Mouse (Mus musculus) MEL-GATA-1-ER (cell line): ENCODE measurements around the gene Gdf15.

Experiments
- DNase-seq: peaks from one replicate; pipeline ENCODE4 v3.0.0-alpha.2; 2012; ENCODE audit warnings: low read depth; ENCODE audit errors: extremely low read depth

Gene Gdf15

GRCm38 (mm10) chr8:70657214-70657613, 25.0 kb upstream of the Gdf15 start:
- no peak for DNase-seq

GRCm38 (mm10) chr8:70656193-70656790, 24.0 kb upstream of the Gdf15 start:
- DNase-seq, result no peak

DNA sequence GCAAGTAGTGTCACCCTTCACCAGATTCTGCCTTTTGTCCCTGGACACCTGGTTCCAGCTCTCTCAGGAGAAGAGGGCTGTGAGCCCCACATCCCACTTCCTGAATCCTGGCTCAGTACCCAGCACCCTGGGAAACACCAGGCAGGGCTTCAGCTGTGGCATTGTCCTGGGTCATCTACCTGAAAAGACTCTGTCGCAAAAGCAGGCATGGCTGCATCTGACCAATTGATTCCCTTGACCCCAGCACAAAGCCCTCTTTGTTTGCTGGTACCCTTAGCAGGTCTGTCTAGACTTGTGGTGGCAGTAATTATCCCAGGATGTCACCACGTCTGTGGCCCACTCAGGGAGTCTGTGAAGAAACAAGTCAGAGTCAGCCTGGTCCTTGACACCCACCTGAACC, 23.2 kb upstream of the Gdf15 start:
- DNase-seq, result no peak

GRCm38 (mm10) chr8:70654121-70654520, 21.9 kb upstream of the Gdf15 start:
- no peak for DNase-seq

- DNase-seq, result no peak
These were observed 21.0 kb upstream of the Gdf15 start for GRCm38 (mm10) chr8:70653226-70653625.

GRCm38 (mm10) chr8:70650351-70650750, 18.1 kb upstream of the Gdf15 start:
- no peak for DNase-seq

GRCm38 (mm10) chr8:70649324-70649723, 17.1 kb upstream of the Gdf15 start:
- DNase-seq, result peak; percentile 76

DNA sequence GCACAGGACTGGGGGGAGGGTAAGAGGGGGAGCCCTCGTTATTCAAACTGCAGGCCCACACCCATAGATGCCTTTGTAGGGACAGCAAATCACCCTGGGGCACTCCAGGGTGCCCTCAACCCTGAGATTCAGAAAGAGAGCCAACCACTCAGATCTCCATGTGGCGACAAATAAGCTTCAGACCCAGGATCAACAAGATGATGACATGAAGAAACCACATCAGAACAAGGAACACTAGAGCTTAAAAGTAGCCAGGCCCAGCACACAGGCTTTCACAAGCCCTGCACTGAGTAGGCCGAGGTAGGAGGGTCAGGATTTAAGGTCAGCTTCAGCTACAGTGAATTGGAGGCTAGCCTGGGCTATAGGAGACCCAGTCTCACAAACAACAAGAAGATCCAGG, 16.7 kb upstream of the Gdf15 start:
- no peak for DNase-seq

DNA sequence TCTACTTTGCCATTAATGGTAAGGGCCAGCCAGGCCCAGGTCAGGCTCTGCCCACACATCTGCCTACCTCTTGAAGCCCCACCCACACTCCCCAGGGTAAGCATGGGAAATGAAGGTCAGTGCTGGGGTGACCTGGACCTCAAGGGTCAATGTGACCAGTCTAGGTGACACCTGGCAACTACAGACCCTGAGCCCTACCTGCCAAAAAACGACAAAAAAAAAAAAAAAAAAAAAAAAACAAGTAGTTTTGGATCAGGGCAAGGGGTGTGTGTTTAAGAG, 15.8 kb upstream of the Gdf15 start:
- DNase-seq, result no peak

GRCm38 (mm10) chr8:70647343-70648163, 15.3 kb upstream of the Gdf15 start:
- DNase-seq, result no peak

DNA sequence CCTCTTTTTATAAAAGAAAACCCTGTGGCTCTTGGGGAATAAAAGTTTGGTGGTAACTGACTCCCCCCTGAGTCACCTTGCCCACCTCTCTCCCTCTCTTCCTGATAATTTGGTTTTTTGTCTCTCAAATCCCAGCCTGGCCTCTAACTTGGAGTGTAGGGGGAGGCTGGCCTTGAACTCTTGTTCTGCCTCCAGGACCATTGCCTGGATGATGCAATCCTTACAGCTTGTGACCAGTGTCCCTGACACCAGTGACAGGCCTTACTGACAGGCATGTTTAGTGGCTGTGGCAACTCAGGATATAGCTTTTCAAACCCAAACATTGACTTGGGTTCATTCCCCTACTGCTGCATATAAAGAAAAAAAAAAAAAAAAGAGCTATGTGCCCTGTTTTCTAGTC, 14.5 kb upstream of the Gdf15 start:
- no peak for DNase-seq

DNA sequence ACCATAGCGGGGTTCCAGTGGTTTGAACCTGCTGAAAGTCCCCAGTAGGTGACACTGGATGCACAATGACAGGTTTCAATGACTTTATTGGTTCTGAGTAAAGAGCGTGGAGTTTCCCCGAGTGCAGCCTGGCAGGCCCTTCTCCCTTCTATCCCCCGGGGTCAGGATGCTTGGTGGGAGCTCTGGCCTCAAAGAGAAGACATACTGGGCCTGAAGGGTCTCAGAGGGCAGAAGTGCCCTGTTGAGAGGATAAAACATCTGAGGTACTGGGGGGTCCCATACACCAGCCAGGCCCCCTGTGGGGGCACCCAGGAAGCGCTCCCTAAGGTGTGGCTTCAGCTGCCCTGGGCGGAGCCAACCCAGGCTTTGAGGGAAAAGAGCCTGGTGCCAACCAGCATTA, 14.1 kb upstream of the Gdf15 start:
- no peak for DNase-seq

DNA sequence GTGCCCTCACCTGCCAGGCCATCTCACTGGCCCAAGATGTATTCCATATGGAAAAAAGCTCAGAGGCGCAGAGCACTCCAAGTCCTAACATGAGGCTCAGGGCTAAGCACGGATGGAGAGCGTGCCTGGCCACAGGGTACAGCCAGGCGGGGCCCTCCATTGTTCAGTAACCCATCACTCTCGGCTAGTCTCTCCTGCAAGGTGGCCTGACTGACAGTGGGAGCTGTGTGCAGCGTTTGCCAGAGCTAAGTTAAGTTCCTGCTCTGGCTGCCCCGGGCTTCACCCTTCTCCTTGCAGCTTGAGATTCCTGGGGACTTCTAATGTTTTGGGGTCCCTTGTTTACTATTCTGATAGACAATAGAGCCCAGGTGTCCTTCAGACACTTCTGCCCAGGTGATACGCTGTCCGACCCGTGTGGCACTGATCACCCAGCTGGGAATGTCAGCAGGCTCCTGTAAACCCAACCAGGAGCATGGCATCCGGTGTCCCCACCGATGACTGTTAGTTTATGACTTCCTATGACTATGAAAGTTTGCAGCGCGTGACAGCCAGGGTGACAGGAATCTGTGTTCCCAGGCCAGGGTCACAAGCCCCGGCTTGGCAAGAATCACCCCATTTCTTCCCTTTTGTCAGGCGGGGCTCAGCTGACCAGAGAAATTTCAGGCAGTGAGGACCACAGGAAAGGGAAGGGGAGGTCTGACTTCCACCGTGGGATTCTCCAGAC, 13.4 kb upstream of the Gdf15 start:
- DNase-seq, result no peak

GRCm38 (mm10) chr8:70644065-70644464, 11.8 kb upstream of the Gdf15 start:
- no peak for DNase-seq

- DNase-seq, result no peak
These were observed 10.8 kb upstream of the Gdf15 start for GRCm38 (mm10) chr8:70643019-70643418.

- DNase-seq, result no peak
These were observed 6.5 kb upstream of the Gdf15 start for GRCm38 (mm10) chr8:70638752-70639151.

GRCm38 (mm10) chr8:70636838-70637237, 4.6 kb upstream of the Gdf15 start:
- DNase-seq, result no peak

- DNase-seq, result no peak
These were observed 3.3 kb upstream of the Gdf15 start for GRCm38 (mm10) chr8:70635527-70635926.

GRCm38 (mm10) chr8:70634066-70634465, 1.8 kb upstream of the Gdf15 start:
- DNase-seq, result no peak

GRCm38 (mm10) chr8:70631436-70631835, 820 bp downstream of the Gdf15 start:
- no peak for DNase-seq

- DNase-seq, result peak; percentile 90
These were observed 1.5 kb downstream of the Gdf15 start for GRCm38 (mm10) chr8:70630532-70631381.
